Mouse (Mus musculus) activated CD4-positive, CD25-positive, alpha-beta regulatory T cell (primary cell): ENCODE data around the gene Tmem176b. TPM values are rescaled to one million over a fixed set of nuclear protein-coding genes. Genes with fewer than 3 reads are reported as not detected.

Source experiments
- polyA plus RNA-seq, 2 experiments: library from polyadenylated mRNA; unstranded; fragments of 100-300 nt; shearing (Covaris generic); gene quantifications; one replicate each; pipeline ENCODE4 v1.2.1; 2017

Tmem176b gene
- 10 to 100 TPM; 10.2 to 19.0 TPM for polyA plus RNA-seq

GRCm38 (mm10) chr6:48840973-48841625, at the start of gene Tmem176b:
Gene Tmem176b, minus strand, starts transcription at chr6:48841496.

GRCm38 (mm10) chr6:48872596-48872995, 31.3 kb upstream of the Tmem176b start, which contains the start of gene Aoc1:
Gene Aoc1, plus strand, starts transcription at chr6:48872896.

DNA sequence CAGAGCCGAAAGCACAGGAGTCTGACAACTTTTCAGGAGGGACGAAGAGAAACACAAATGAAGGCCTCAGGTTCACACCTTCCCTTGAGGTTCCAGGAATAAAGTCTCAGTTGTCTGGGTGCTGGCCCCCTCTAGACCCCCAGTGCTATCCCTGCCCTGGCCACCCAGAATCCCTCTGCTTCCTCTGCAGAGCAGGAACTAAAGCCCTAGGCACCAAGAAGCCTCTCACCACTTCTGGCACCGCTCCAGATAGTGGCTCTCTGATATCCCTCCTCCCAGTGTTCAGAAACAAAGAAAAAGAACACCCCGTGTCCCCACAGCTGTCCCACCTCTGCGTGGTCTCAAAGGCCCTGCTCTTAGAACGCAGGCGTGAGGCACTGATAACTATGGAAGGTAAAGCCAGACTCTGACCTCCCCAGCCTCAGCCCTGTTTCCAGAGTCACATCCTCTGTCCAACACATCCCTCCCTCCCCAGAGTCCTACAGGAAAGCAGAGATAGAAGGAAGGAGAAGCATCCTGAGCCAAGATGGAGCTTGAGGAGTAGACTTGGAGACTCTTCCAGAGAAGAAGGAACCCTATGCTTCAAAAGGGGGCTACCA, 826 bp downstream of the Tmem176b start, which contains the start of gene Tmem176a:
Gene Tmem176a, plus strand, starts transcription at position 549 of the 599 bp plus-strand sequence.

Other genes with a start within 250 kb of the Tmem176b start
- 1 to 10 TPM; 3.7 to 3.9 TPM for gene Repin1, start 247.6 kb downstream of the Tmem176b start, polyA plus RNA-seq
- gene Gm44965, start 247.6 kb downstream of the Tmem176b start, polyA plus RNA-seq = not detected
- gene Zfp775, start 239.4 kb downstream of the Tmem176b start, polyA plus RNA-seq = 1 to 10 TPM; 5.0 to 6.3 TPM
- gene AI854703, start 214.7 kb downstream of the Tmem176b start, polyA plus RNA-seq = 1 to 10 TPM; 1.9 to 3.2 TPM
- gene Gimap8, start 194.3 kb downstream of the Tmem176b start, polyA plus RNA-seq = 100 to 1,000 TPM in 1 of 2 experiments, 10 to 100 TPM in 1; 70.0 to 140 TPM
- gene Gimap9, start 165.4 kb downstream of the Tmem176b start, polyA plus RNA-seq = 100 to 1,000 TPM; 214 to 248 TPM
- 1,000 to 10,000 TPM; 1,333 to 1,797 TPM for gene Gimap4, start 156.9 kb downstream of the Tmem176b start, polyA plus RNA-seq
- gene Gimap6, start 133.3 kb downstream of the Tmem176b start, polyA plus RNA-seq = 100 to 1,000 TPM; 817 to 869 TPM
- gene Gm28053, start 122.9 kb downstream of the Tmem176b start, polyA plus RNA-seq = 10 to 100 TPM; 17.3 to 28.7 TPM
- gene Gimap7, start 122.9 kb downstream of the Tmem176b start, polyA plus RNA-seq = 100 to 1,000 TPM; 203 to 540 TPM
- 100 to 1,000 TPM; 503 to 521 TPM for gene Gimap1, start 102.4 kb downstream of the Tmem176b start, polyA plus RNA-seq
- 100 to 1,000 TPM; 206 to 224 TPM for gene Gimap5, start 95.3 kb downstream of the Tmem176b start, polyA plus RNA-seq
- 1,000 to 10,000 TPM; 1,187 to 1,607 TPM for gene Gimap3, start 70.6 kb downstream of the Tmem176b start, polyA plus RNA-seq
- gene Tmem176a, start 577 bp downstream of the Tmem176b start, polyA plus RNA-seq = 1 to 10 TPM; 5.1 to 6.5 TPM
- gene Aoc1, start 31.4 kb upstream of the Tmem176b start, polyA plus RNA-seq = under 1 TPM in 1 of 2 experiments, not detected in 1; 0.57 TPM
- gene 1600015I10Rik, start 88.4 kb upstream of the Tmem176b start, polyA plus RNA-seq = not detected
- gene Doxl2, start 133.5 kb upstream of the Tmem176b start, polyA plus RNA-seq = under 1 TPM in 1 of 2 experiments, not detected in 1; 0.71 TPM
- gene Svs1, start 145.4 kb upstream of the Tmem176b start, polyA plus RNA-seq = not detected
- 1 to 10 TPM; 2.8 to 3.5 TPM for gene Gpnmb, start 195.1 kb upstream of the Tmem176b start, polyA plus RNA-seq
- gene Malsu1, start 232.3 kb upstream of the Tmem176b start, polyA plus RNA-seq = 10 to 100 TPM; 60.6 to 87.8 TPM